Mouse (Mus musculus) liver, embryonic 12.5 days (tissue): ENCODE results near the gene Npr2. TPM values are rescaled to one million over a fixed set of nuclear protein-coding genes. Genes with fewer than 3 reads are reported as not detected.
A peak's percentile ranks its signal among the peaks of the same experiment; 100 is the strongest.

Source experiments
- ATAC-seq: fragments of 200-750 bp; cut with Nextera tagmentation; 2 replicates; pipeline ENCODE4 v1.8.0; 2017; ENCODE audit warnings: moderate number of reproducible peaks, mild to moderate bottlenecking, moderate library complexity
- H3K27ac ChIP-seq: fragments of 300-500 bp; sonication (generic); 2 replicates; pipeline ENCODE4 v1.5.1; 2016; ENCODE audit warnings: mild to moderate bottlenecking
- H3K27me3 ChIP-seq: fragments of 300-500 bp; sonication (generic); replicated peaks from 2 replicates; pipeline ENCODE4 v1.6.1; 2016; ENCODE audit warnings: mild to moderate bottlenecking, moderate library complexity
- H3K36me3 ChIP-seq: fragments of 300-500 bp; sonication (generic); 2 replicates; pipeline ENCODE4 v1.6.1; 2016; ENCODE audit warnings: mild to moderate bottlenecking, moderate library complexity
- H3K4me1 ChIP-seq: fragments of 300-500 bp; sonication (generic); 2 replicates; pipeline ENCODE4 v1.6.1; 2016
- H3K4me2 ChIP-seq: fragments of 300-500 bp; sonication (generic); 2 replicates; pipeline ENCODE4 v1.6.1; 2016; ENCODE audit warnings: mild to moderate bottlenecking, moderate library complexity
- H3K4me3 ChIP-seq: fragments of 300-500 bp; sonication (generic); 2 replicates; pipeline ENCODE4 v1.5.1; 2016; ENCODE audit warnings: mild to moderate bottlenecking, moderate library complexity
- H3K9ac ChIP-seq: fragments of 300-500 bp; sonication (generic); 2 replicates; pipeline ENCODE4 v1.6.1; 2016; ENCODE audit warnings: mild to moderate bottlenecking, moderate library complexity
- H3K9me3 ChIP-seq: fragments of 300-500 bp; sonication (generic); replicated peaks from 2 replicates; pipeline ENCODE4 v1.6.1; 2016; ENCODE audit warnings: mild to moderate bottlenecking, moderate library complexity
- whole genome bisulfite sequencing: fragments of 180-500 bp; shearing (Covaris S2); methylation state at CpG from one replicate; pipeline ENCODE4 v1.1.7; 2016; ENCODE audit not compliant: insufficient replicate concordance; 5-methylcytosine and 5-hydroxymethylcytosine counted together
- polyA plus RNA-seq: library from polyadenylated mRNA; unstranded; fragments of >200 nt; fragmentation: Nextera tagmentation; extraction: Ambion mirVana; gene quantifications from 2 replicates; pipeline ENCODE4 v1.2.1, GENCODE M21; 2016

Gene Npr2
- polyA plus RNA-seq, 1 experiment from 2014 or later: 1.5 TPM

GRCm38 (mm10) chr4:43655656-43656338 is 24.1 kb downstream of the Npr2 start:
- H3K4me1 ChIP-seq: peaks cover 37% of the 10 kb centered on the region
- 8% methylated on average over 34 of the region's 34 CpGs for WGBS
- peak; percentile 35 for ATAC-seq

GRCm38 (mm10) chr4:43656339-43657109 is 24.8 kb downstream of the Npr2 start, which contains the start of gene Hint2:
Gene Hint2, minus strand, starts transcription at chr4:43656466.
- peak within 1 kb of the TSS; percentile 77 for H3K27ac ChIP-seq
- no peaks in the 10 kb centered on the region for H3K9me3 ChIP-seq
- peak within 1 kb of the TSS; percentile 81 for H3K4me2 ChIP-seq
- H3K36me3 ChIP-seq: no peaks in the 10 kb centered on the region
- peak within 1 kb of the TSS; percentile 85 for H3K9ac ChIP-seq
- peak within 1 kb of the TSS; percentile 82 for H3K4me3 ChIP-seq
- 1% methylated on average over 34 of the region's 34 CpGs for WGBS
- peaks cover 37% of the 10 kb centered on the region for H3K4me1 ChIP-seq
- peaks cover 23% of the 10 kb centered on the region for H3K27me3 ChIP-seq
- ATAC-seq: peak; percentile 96

More at GRCm38 (mm10) chr4:43655656-43656338, 24.1 kb downstream of the Npr2 start:
- no peaks in the 10 kb centered on the region for H3K9me3 ChIP-seq
- peak overlapping the region; percentile 75 for H3K27ac ChIP-seq
- peak overlapping the region; percentile 85 for H3K9ac ChIP-seq
- H3K4me3 ChIP-seq: peak overlapping the region; percentile 82
- H3K27me3 ChIP-seq: peaks cover 16% of the 10 kb centered on the region
- peak overlapping the region; percentile 81 for H3K4me2 ChIP-seq
- H3K36me3 ChIP-seq: no peaks in the 10 kb centered on the region

- H3K4me2 ChIP-seq: peak overlapping the region; percentile 81
- peaks cover 37% of the 10 kb centered on the region for H3K4me1 ChIP-seq
- H3K36me3 ChIP-seq: no peaks in the 10 kb centered on the region
- H3K4me3 ChIP-seq: peak overlapping the region; percentile 82
- WGBS: 59% methylated on average over 4 of the region's 4 CpGs
- no peak overlapping the region for H3K9ac ChIP-seq
- no peaks in the 10 kb centered on the region for H3K9me3 ChIP-seq
- H3K27ac ChIP-seq: no peak overlapping the region
- no peak for ATAC-seq
- H3K27me3 ChIP-seq: peaks cover 29% of the 10 kb centered on the region
Observed at GRCm38 (mm10) chr4:43657146-43657545, 25.4 kb downstream of the Npr2 start.

- peaks cover 17% of the 10 kb centered on the region for H3K4me1 ChIP-seq
- no peak overlapping the region for H3K27ac ChIP-seq
Observed at GRCm38 (mm10) chr4:43666412-43666811, 34.7 kb downstream of the Npr2 start.

GRCm38 (mm10) chr4:43668782-43669427 is 37.2 kb downstream of the Npr2 start, which contains the start of the genes Tmem8b and Fam221b:
Gene Tmem8b, plus strand, starts transcription at chr4:43668971.
Gene Fam221b, minus strand, starts transcription at chr4:43669145.
- 0 out of 2 replicates have a peak within 1 kb of the TSS, but pooled peaks have one; percentile 17 for H3K27ac ChIP-seq

More at GRCm38 (mm10) chr4:43666412-43666811, 34.7 kb downstream of the Npr2 start:
- H3K27me3 ChIP-seq: peaks cover 82% of the 10 kb centered on the region
- 12% methylated on average over 4 of the region's 4 CpGs for WGBS
- no peaks in the 10 kb centered on the region for H3K9me3 ChIP-seq
- no peak overlapping the region for H3K4me3 ChIP-seq
- no peak overlapping the region for H3K9ac ChIP-seq
- no peak overlapping the region for H3K4me2 ChIP-seq
- no peak for ATAC-seq
- H3K36me3 ChIP-seq: no peaks in the 10 kb centered on the region

GRCm38 (mm10) chr4:43669428-43669794 is 37.7 kb downstream of the Npr2 start:
- H3K9ac ChIP-seq: peak overlapping the region; percentile 87
- peak overlapping the region; percentile 96 for H3K4me2 ChIP-seq
- 0 out of 2 replicates have a peak overlapping the region, but pooled peaks have one; percentile 17 for H3K27ac ChIP-seq
- no peaks in the 10 kb centered on the region for H3K36me3 ChIP-seq
- peaks cover 17% of the 10 kb centered on the region for H3K4me1 ChIP-seq
- H3K9me3 ChIP-seq: no peaks in the 10 kb centered on the region
- ATAC-seq: peak; percentile 74; the same call in 1 of the 2 replicates
- H3K4me3 ChIP-seq: peak overlapping the region; percentile 77
- peaks cover 58% of the 10 kb centered on the region for H3K27me3 ChIP-seq
- under 1% methylated on average over 19 of the region's 25 CpGs for WGBS

More at GRCm38 (mm10) chr4:43668782-43669427, 37.2 kb downstream of the Npr2 start, which contains the start of the genes Tmem8b and Fam221b:
- Histone ChIP-seq H3K4me3 (peak within 1 kb of the TSS; percentile 77), H3K9me3 (no peaks in the 10 kb centered on the region), H3K36me3 (no peaks in the 10 kb centered on the region), H3K9ac (peak within 1 kb of the TSS; percentile 87), H3K27me3 (peaks cover 61% of the 10 kb centered on the region), H3K4me1 (peaks cover 17% of the 10 kb centered on the region), H3K4me2 (peak within 1 kb of the TSS; percentile 96)
- ATAC-seq: peak; percentile 95
- 2% methylated on average over 36 of the region's 41 CpGs for WGBS

GRCm38 (mm10) chr4:43672070-43672469 is 40.3 kb downstream of the Npr2 start:
- Histone ChIP-seq H3K4me1 (peaks cover 17% of the 10 kb centered on the region), H3K9ac (no peak overlapping the region), H3K9me3 (no peaks in the 10 kb centered on the region), H3K4me3 (no peak overlapping the region), H3K27me3 (peaks cover 31% of the 10 kb centered on the region), H3K4me2 (no peak overlapping the region), H3K27ac (no peak overlapping the region), H3K36me3 (no peaks in the 10 kb centered on the region)
- WGBS: 9% methylated on average over 2 of the region's 2 CpGs
- no peak for ATAC-seq

- Histone ChIP-seq H3K4me3 (no peak overlapping the region), H3K9me3 (no peaks in the 10 kb centered on the region), H3K36me3 (no peaks in the 10 kb centered on the region), H3K27ac (no peak overlapping the region), H3K9ac (no peak overlapping the region), H3K27me3 (peaks cover 24% of the 10 kb centered on the region), H3K4me1 (peaks cover 9% of the 10 kb centered on the region), H3K4me2 (no peak overlapping the region)
- ATAC-seq: no peak
- 63% methylated on average over 8 of the region's 8 CpGs for WGBS
Observed at GRCm38 (mm10) chr4:43673703-43674102, 42.0 kb downstream of the Npr2 start.

- no peak for ATAC-seq
- WGBS: 59% methylated on average over 5 of the region's 5 CpGs
Observed at GRCm38 (mm10) chr4:43674974-43675373, 43.2 kb downstream of the Npr2 start.

GRCm38 (mm10) chr4:43675608-43676007 is 43.9 kb downstream of the Npr2 start:
- Histone ChIP-seq H3K4me2 (no peak overlapping the region), H3K9ac (no peak overlapping the region), H3K27ac (no peak overlapping the region), H3K4me3 (no peak overlapping the region), H3K4me1 (no peaks in the 10 kb centered on the region), H3K27me3 (peaks cover 17% of the 10 kb centered on the region), H3K9me3 (no peaks in the 10 kb centered on the region), H3K36me3 (no peaks in the 10 kb centered on the region)
- ATAC-seq: no peak
- WGBS: 48% methylated on average over 4 of the region's 4 CpGs

More at GRCm38 (mm10) chr4:43674974-43675373, 43.2 kb downstream of the Npr2 start:
- Histone ChIP-seq H3K4me1 (no peaks in the 10 kb centered on the region), H3K27me3 (peaks cover 20% of the 10 kb centered on the region), H3K4me3 (no peak overlapping the region), H3K9me3 (no peaks in the 10 kb centered on the region), H3K9ac (no peak overlapping the region), H3K36me3 (no peaks in the 10 kb centered on the region), H3K27ac (no peak overlapping the region), H3K4me2 (no peak overlapping the region)

- no peak for ATAC-seq
- H3K9ac ChIP-seq: no peak overlapping the region
- no peak overlapping the region for H3K4me3 ChIP-seq
- H3K27me3 ChIP-seq: 0 out of 2 replicates have a peak, but pooled peaks cover 7% of the 10 kb centered on the region
- H3K9me3 ChIP-seq: no peaks in the 10 kb centered on the region
- no peaks in the 10 kb centered on the region for H3K4me1 ChIP-seq
- H3K4me2 ChIP-seq: no peak overlapping the region
- 74% methylated on average over 6 of the region's 6 CpGs for WGBS
- H3K36me3 ChIP-seq: no peaks in the 10 kb centered on the region
- H3K27ac ChIP-seq: no peak overlapping the region
Observed at GRCm38 (mm10) chr4:43678541-43678940, 46.8 kb downstream of the Npr2 start.
